Mouse (Mus musculus): Measurements from ENCODE around the gene Elf5. TPM values are rescaled to one million over a fixed set of nuclear protein-coding genes. Genes with fewer than 3 reads are reported as not detected.

The Elf5 gene
- polyA plus RNA-seq (2012; rRNA removed) = 0.11 and 0.52 TPM in 2 replicates

DNA sequence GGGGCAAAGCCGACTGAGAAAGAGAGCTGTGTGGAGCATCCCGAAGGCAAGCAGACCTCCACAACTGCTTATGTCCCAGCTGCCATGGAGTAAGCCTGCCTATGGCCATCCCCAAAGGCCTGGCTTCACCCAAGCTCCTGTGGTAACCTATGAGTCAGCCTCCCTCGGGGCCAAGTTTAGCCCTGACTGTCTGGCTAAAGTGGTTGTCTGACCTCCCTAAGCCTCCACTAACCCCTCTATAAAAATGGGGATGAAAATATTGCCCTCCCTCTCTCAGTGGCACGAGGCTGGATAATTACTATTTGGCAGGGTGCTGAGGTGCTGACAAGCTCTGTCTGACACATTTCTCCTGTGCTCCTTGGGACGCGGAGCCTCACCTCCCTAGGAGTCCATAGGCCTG, at the start of gene Elf5:
TSS of gene Elf5 (plus strand) at position 341 of the 400 bp plus-strand sequence.

GRCm38 (mm10) chr2:103484617-103485401, 73.3 kb downstream of the Elf5 start, which contains the start of gene Cat:
Gene Cat (minus strand): TSS chr2:103485160.

Other genes starting within 250 kb of the Elf5 start
- gene Ehf, start 108.4 kb upstream of the Elf5 start, polyA plus RNA-seq (2012; rRNA removed) = 0.04 and 0.06 TPM in 2 replicates
- 48.6 and 60.8 TPM in 2 replicates for gene Cat, start 73.5 kb downstream of the Elf5 start, polyA plus RNA-seq (2012; rRNA removed)
- gene Abtb2, start 154.6 kb downstream of the Elf5 start, polyA plus RNA-seq (2012; rRNA removed) = 13.2 and 15.8 TPM in 2 replicates

Data from central nervous system, embryonic 11.5 days (tissue).